Mouse (Mus musculus): Measurements from ENCODE around the gene Ntng2.

The Ntng2 gene

GRCm38 (mm10) chr2:29191216-29192215 is 61.3 kb downstream of the Ntng2 start:
- no peak for DNase-seq (ENCODE audit: low spot score)

- no peak for DNase-seq (ENCODE audit: low spot score)
Observed at GRCm38 (mm10) chr2:29190392-29190791, 62.4 kb downstream of the Ntng2 start.

DNA sequence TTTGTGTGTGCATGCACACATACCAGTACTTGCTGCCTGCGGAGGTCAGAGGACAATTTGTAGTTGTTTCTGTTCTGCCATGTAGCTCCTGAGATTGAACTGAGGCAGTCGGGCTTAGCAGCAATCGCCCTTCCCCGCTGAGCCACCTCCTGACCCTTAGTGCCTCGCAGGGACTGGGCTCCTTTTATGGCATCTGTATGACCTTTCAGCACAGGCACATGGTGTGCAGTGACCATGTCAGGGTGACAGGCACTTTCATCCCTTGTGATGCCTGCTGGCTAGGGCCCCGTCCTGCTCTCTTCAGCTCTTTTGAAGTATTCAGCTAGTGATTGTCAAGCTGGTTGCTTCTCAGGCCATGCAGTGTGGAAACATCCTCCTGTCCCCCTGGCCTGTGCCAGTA is 66.6 kb downstream of the Ntng2 start:
- DNase-seq (ENCODE audit: low spot score) = no peak

GRCm38 (mm10) chr2:29183266-29183924 is 69.4 kb downstream of the Ntng2 start:
- no peak for DNase-seq (ENCODE audit: low spot score)

GRCm38 (mm10) chr2:29181111-29181510 is 71.7 kb downstream of the Ntng2 start:
- DNase-seq (ENCODE audit: low spot score) = no peak

GRCm38 (mm10) chr2:29179810-29180209 is 73.0 kb downstream of the Ntng2 start:
- no peak for DNase-seq (ENCODE audit: low spot score)

- DNase-seq (ENCODE audit: low spot score) = no peak
Observed at GRCm38 (mm10) chr2:29174887-29175286, 77.9 kb downstream of the Ntng2 start.

GRCm38 (mm10) chr2:29168067-29168466 is 84.7 kb downstream of the Ntng2 start:
- DNase-seq (ENCODE audit: low spot score) = no peak

- no peak for DNase-seq (ENCODE audit: low spot score)
Observed at GRCm38 (mm10) chr2:29151941-29152340, 100.9 kb downstream of the Ntng2 start.

Data from retina, embryonic 14.5 days (tissue).